Mouse (Mus musculus) heart, embryonic 13.5 days (tissue): ENCODE results near the gene Pgrmc1. TPM values are rescaled to one million over a fixed set of nuclear protein-coding genes. Genes with fewer than 3 reads are reported as not detected.
"Not testable (repeated sequence)": the region's sequence is repeated elsewhere in the genome, so short reads cannot be mapped to it uniquely, and the experiment has no call there.

Experiments used
- ATAC-seq: fragments of 200-750 bp; cut with Nextera tagmentation; 2 replicates; pipeline ENCODE4 v1.8.0; 2017; ENCODE audit warnings: moderate TSS enrichment; ENCODE audit not compliant: insufficient number of reproducible peaks, low FRiP score, low TSS enrichment; ENCODE audit errors: extremely low read depth
- H3K27ac ChIP-seq: fragments of 300-500 bp; sonication (generic); replicated peaks from 2 replicates; pipeline ENCODE4 v1.5.1; 2015; ENCODE audit warnings: moderate library complexity, mild to moderate bottlenecking, inconsistent platforms
- H3K27me3 ChIP-seq: fragments of 300-500 bp; sonication (generic); replicated peaks from 2 replicates; pipeline ENCODE4 v1.6.1; 2015; ENCODE audit warnings: mild to moderate bottlenecking, inconsistent platforms
- H3K36me3 ChIP-seq: fragments of 300-500 bp; sonication (generic); 2 replicates; pipeline ENCODE4 v1.6.1; 2015; ENCODE audit warnings: mild to moderate bottlenecking, inconsistent platforms
- H3K4me1 ChIP-seq: fragments of 300-500 bp; sonication (generic); 2 replicates; pipeline ENCODE4 v1.6.1; 2015; ENCODE audit warnings: inconsistent platforms
- H3K4me2 ChIP-seq: fragments of 300-500 bp; sonication (generic); 2 replicates; pipeline ENCODE4 v1.6.1; 2015; ENCODE audit warnings: inconsistent platforms, mild to moderate bottlenecking, moderate library complexity
- H3K4me3 ChIP-seq: fragments of 300-500 bp; sonication (generic); 2 replicates; pipeline ENCODE4 v1.5.1; 2015; ENCODE audit warnings: moderate library complexity, mild to moderate bottlenecking, inconsistent platforms
- H3K9ac ChIP-seq: fragments of 300-500 bp; sonication (generic); 2 replicates; pipeline ENCODE4 v1.6.1; 2015; ENCODE audit warnings: inconsistent platforms, mild to moderate bottlenecking, moderate library complexity
- H3K9me3 ChIP-seq: fragments of 300-500 bp; sonication (generic); 2 replicates; pipeline ENCODE4 v1.6.1; 2016; ENCODE audit warnings: inconsistent platforms
- WGBS: fragments of 180-500 bp; shearing (Covaris S2); methylation state at CpG from one replicate; pipeline ENCODE4 v1.1.7; 2015; ENCODE audit warnings: mixed read lengths; 5-methylcytosine and 5-hydroxymethylcytosine counted together
- polyA plus RNA-seq: library from polyadenylated mRNA; unstranded; fragments of >200 nt; fragmentation: Nextera tagmentation; extraction: Ambion mirVana; gene quantifications from 2 replicates; pipeline ENCODE4 v1.2.1, GENCODE M21; 2015

The Pgrmc1 gene
- polyA plus RNA-seq, 1 experiment from 2014 or later: 123 TPM

DNA sequence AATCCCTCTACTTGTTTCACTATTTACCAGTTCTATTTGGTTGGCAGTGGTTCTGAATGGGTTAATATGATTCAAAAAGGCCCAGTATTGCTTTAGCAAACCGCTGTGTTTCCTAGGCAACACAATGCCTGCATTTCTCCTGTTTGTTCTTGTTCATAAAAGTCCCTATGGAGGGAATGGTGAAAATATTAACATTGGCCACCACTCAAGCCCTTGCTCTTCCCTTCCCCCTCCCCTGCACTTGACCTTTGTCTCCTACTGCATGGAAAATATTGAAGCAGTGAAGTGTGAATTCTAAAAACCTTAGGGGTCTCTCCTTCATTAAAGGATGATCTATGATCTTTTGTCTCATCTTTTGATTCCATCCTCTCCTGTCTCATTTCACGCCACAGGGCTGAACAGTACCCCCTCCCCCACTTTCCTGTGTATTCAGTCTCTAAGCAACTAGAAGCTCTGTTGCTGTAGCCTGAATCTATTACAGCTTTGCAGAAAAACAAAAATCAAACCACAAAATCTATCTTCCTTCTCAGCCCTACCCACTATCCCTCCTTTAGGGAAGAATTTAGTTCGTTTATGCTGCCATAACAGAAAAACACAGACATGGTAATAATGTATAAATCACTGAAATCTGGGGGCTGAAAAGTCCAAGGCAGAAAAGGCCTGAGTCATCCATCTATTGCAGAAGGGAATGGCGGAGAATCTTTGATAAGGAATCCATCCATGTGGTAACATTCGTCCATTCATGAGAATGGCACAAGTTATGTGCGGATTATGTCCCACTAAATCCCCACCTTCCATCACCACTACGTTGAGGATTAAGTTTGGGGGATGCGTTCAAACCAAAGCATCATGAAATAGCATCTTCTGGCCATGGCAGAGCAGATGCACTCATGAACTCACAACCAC, 10.4 kb upstream of the Pgrmc1 start:
- H3K36me3 ChIP-seq: no peaks in the 10 kb centered on the region
- no peaks in the 10 kb centered on the region for H3K9me3 ChIP-seq
- H3K4me3 ChIP-seq: no peak overlapping the region
- no peak overlapping the region for H3K9ac ChIP-seq
- no peak overlapping the region for H3K27ac ChIP-seq
- no peak for ATAC-seq
- WGBS: 62% methylated on average over 8 of the region's 8 CpGs
- H3K4me2 ChIP-seq: no peak overlapping the region
- H3K4me1 ChIP-seq: no peaks in the 10 kb centered on the region
- H3K27me3 ChIP-seq: no peaks in the 10 kb centered on the region

DNA sequence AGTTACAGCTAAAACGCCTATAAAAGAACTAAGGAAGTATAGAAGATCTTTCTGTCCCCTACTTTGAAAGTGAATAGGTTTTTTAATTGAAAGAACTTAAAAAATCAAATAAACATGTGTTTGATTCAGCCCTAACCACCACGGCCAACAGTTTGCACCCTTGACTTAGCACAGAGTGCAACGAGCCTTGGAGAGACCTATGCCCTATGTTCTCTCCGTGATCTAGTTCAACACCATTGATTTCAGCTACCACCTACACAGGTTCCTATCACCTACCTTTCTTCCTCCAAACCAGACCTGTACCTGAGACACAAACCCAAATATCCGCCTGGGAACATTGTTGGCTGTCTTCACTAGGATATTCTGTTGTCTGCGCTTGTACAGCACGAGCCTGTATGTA, 7.7 kb upstream of the Pgrmc1 start:
- H3K27ac ChIP-seq: no peak overlapping the region
- ATAC-seq: no peak

DNA sequence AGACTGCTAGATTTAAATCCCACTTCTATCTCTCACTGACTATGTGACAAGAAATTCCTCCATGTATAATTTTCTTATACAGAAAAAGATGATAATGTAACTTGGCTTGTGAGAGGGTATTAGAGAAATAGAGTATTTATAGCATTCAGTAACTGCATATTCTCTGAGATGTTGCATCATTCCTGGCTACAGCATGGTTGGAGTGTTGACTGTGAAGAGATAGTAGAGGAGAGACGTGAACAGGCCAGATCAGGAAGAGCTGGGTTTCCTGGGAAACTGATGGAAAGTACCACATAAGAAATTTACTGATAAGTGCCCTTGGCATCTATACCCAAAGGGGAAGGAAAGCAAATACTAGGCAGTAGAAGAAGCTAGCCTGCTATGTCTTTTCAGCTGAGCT, 6.9 kb upstream of the Pgrmc1 start:
- 17% methylated on average over 1 of the region's 1 CpGs for WGBS
- Histone ChIP-seq H3K4me1 (no peaks in the 10 kb centered on the region), H3K4me3 (no peak overlapping the region), H3K9ac (no peak overlapping the region), H3K9me3 (no peaks in the 10 kb centered on the region), H3K36me3 (no peaks in the 10 kb centered on the region), H3K27me3 (no peaks in the 10 kb centered on the region), H3K4me2 (no peak overlapping the region), H3K27ac (no peak overlapping the region)
- ATAC-seq: no peak

More for the DNA sequence above, 7.7 kb upstream of the Pgrmc1 start:
- Histone ChIP-seq H3K4me2 (no peak overlapping the region), H3K27me3 (no peaks in the 10 kb centered on the region), H3K4me1 (no peaks in the 10 kb centered on the region), H3K36me3 (no peaks in the 10 kb centered on the region), H3K9me3 (no peaks in the 10 kb centered on the region), H3K4me3 (no peak overlapping the region), H3K9ac (no peak overlapping the region)
- WGBS: 77% methylated on average over 7 of the region's 7 CpGs

DNA sequence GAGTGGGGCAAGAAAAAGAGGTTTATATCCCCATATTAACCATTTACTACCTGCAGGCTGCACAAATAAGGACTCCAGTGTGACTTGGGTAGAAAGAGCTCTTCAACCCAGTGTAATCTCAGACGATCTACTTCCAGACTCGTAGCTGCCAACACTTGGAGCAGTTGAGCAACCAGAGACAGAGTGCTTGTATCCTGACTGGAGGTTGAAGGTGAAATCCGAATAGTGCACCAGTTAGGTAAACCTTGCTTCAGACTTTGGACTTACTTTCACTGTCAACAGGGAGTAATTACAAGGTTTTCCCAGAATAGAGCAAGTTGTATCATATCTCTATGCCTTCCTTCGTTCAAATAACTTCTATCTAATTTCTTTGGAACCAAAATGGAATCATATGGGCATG, 6.5 kb upstream of the Pgrmc1 start:
- WGBS: 50% methylated on average over 4 of the region's 4 CpGs
- no peaks in the 10 kb centered on the region for H3K27me3 ChIP-seq
- no peaks in the 10 kb centered on the region for H3K4me1 ChIP-seq
- H3K4me3 ChIP-seq: no peak overlapping the region
- ATAC-seq: no peak
- H3K9me3 ChIP-seq: no peaks in the 10 kb centered on the region
- H3K9ac ChIP-seq: no peak overlapping the region
- no peak overlapping the region for H3K27ac ChIP-seq
- H3K36me3 ChIP-seq: no peaks in the 10 kb centered on the region
- H3K4me2 ChIP-seq: no peak overlapping the region

DNA sequence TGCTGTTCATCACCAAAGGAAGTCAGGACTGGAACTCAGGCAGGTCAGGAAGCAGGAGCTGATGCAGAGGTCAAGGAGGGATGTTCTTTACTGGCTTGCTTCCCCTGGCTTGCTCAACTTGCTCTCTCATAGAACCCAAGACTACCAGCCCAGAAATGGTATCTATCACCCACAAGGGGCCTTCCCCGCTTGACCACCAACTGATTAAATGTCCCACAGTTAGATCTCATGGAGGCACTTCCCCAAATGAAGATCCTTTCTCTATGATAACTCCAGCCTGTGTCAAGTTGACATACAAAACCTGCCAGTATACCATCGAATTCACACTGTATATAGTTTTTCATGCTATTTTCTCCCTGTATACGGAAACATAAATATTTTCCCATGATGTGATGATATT, 2.8 kb upstream of the Pgrmc1 start:
- H3K9ac ChIP-seq: no peak overlapping the region
- H3K27me3 ChIP-seq: no peaks in the 10 kb centered on the region
- no peaks in the 10 kb centered on the region; the same call in 1 of the 2 replicates for H3K36me3 ChIP-seq
- no peak for ATAC-seq
- H3K4me2 ChIP-seq: no peak overlapping the region
- WGBS: 69% methylated on average over 3 of the region's 3 CpGs
- peaks cover 11% of the 10 kb centered on the region; the same call in 1 of the 2 replicates for H3K4me1 ChIP-seq
- no peak overlapping the region for H3K27ac ChIP-seq
- H3K9me3 ChIP-seq: no peaks in the 10 kb centered on the region
- no peak overlapping the region for H3K4me3 ChIP-seq

DNA sequence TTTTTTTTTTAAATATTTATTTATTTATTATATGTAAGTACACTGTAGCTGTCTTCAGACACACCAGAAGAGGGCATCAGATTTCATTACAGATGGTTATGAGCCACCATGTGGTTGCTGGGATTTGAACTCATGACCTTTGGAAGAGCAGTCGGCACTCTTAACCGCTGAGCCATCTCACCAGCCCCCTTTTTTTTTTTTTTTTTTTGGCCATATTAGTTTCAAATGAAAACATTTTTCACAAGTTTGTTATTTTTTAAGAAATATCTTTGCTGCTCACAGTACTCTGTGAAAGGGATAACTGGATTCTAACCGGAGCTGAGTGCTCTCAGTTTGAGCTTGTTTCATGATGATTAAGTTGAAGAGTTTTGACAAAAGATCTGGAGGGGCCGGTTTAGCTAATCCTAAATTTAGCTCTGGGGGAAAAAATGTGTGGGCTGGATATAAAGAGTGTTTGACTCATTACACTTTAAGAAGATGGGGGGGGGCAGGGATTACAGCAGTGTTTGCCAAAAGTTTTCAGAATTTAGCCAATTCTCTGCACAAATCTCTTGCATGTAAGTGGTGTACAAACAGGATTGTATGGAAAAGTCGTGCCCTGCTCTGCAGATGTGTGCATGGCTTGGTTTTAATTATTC, 1.4 kb upstream of the Pgrmc1 start:
- not testable (repeated sequence) for H3K4me2 ChIP-seq, H3K27me3 ChIP-seq, H3K36me3 ChIP-seq, ATAC-seq, H3K9ac ChIP-seq, H3K27ac ChIP-seq, H3K9me3 ChIP-seq, H3K4me3 ChIP-seq
- peaks cover 11% of the 10 kb centered on the region; the same call in 1 of the 2 replicates for H3K4me1 ChIP-seq
- WGBS: 63% methylated on average over 5 of the region's 5 CpGs

DNA sequence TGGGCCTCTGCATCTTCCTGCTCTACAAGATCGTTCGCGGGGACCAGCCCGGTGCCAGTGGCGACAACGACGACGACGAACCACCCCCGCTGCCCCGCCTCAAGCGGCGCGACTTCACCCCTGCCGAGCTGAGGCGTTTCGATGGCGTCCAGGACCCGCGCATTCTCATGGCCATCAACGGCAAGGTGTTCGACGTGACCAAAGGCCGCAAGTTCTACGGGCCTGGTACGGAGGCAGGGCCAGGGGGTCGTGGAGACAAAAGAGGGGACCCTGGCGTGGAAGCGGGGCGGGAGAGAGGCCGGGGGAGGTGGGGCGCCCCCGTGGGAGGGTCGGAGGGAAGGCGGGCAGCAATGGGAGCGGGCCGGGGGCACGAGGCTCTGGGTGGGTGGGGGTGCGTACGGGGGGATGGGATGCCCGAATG, 394 bp downstream of the Pgrmc1 start:
- peak overlapping the region; percentile 82 for H3K27ac ChIP-seq
- peak overlapping the region; percentile 92 for H3K9ac ChIP-seq
- peak overlapping the region; percentile 68 for H3K4me2 ChIP-seq
- peak overlapping the region; percentile 74 for H3K4me3 ChIP-seq
- no peak for ATAC-seq
- WGBS: 19% methylated on average over 39 of the region's 41 CpGs
- no peaks in the 10 kb centered on the region for H3K27me3 ChIP-seq
- no peaks in the 10 kb centered on the region for H3K9me3 ChIP-seq
- H3K36me3 ChIP-seq: peaks cover 12% of the 10 kb centered on the region
- H3K4me1 ChIP-seq: peaks cover 11% of the 10 kb centered on the region; the same call in 1 of the 2 replicates

DNA sequence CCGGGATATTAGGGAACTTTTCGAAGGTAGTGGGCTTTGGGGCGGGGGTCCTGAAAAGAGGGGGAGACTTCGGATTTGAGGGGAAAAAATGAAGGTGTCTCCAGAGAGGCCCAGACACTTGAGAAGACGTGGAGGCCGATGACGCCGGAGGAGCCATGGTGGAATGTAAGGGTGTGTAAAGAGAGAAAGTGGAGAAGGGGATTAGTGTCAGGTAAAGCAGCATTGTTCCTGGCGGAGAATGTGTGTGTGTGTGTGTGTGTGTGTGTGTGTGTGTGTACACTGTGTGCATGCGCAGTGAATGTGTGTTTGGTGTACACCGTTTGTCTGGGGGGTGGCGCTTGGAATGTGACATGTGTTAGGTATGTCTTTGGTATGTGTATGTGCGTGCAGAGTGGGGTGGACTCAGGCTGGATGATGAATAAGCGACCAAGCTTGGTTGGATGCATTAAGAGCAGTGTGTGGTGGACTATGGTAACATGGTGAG, 897 bp downstream of the Pgrmc1 start:
- Histone ChIP-seq H3K4me2 (peak overlapping the region; percentile 68), H3K9me3 (no peaks in the 10 kb centered on the region), H3K9ac (peak overlapping the region; percentile 92), H3K27me3 (no peaks in the 10 kb centered on the region), H3K36me3 (peaks cover 17% of the 10 kb centered on the region), H3K27ac (peak overlapping the region; percentile 82), H3K4me3 (peak overlapping the region; percentile 74), H3K4me1 (peaks cover 11% of the 10 kb centered on the region; the same call in 1 of the 2 replicates)
- 18% methylated on average over 14 of the region's 14 CpGs for WGBS
- no peak for ATAC-seq

DNA sequence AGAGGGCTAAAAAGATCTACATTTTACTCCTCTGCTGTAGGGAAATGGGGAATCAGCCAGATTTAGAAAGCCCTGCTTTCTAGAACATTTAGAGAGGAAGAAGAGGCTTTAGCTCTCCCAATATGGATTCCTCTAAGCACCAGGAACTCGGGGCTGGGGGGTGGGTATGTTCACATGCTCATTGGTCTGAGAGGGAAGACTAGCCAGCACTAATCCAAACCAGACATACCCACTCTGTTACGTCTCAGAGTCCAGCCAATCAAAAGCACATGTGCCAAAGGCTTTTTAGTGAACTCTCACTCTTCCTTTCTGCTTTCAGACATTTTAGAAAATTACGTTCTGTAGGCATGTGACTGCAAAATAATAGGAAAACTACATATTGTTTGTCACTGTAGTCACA, 1.6 kb downstream of the Pgrmc1 start:
- peaks cover 25% of the 10 kb centered on the region for H3K36me3 ChIP-seq
- no peaks in the 10 kb centered on the region for H3K9me3 ChIP-seq
- H3K4me2 ChIP-seq: peak overlapping the region; percentile 68
- H3K9ac ChIP-seq: peak overlapping the region; percentile 92
- 55% methylated on average over 3 of the region's 3 CpGs for WGBS
- H3K27me3 ChIP-seq: no peaks in the 10 kb centered on the region
- ATAC-seq: no peak
- peaks cover 11% of the 10 kb centered on the region; the same call in 1 of the 2 replicates for H3K4me1 ChIP-seq
- peak overlapping the region; percentile 82 for H3K27ac ChIP-seq
- peak overlapping the region; percentile 74 for H3K4me3 ChIP-seq

DNA sequence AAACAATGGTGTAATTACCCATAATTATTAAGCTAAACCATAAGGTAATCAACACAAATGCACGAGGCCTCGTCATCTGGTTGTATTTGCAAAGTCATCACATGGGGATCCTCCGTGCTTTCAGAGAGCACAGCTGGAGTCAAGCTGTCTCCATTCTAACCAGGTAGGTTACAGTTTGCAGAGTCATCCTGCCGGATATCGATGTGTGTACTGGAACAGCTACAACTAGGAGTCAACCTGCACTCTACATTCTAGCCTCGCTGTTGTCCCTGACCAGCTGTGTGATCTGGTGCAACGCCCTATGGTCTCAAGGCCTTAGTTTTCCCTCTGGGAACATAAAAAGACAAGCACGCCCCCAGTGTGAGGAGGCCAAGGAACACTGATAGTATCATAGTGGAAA, 2.1 kb downstream of the Pgrmc1 start:
- H3K36me3 ChIP-seq: peaks cover 28% of the 10 kb centered on the region
- no peak overlapping the region for H3K9ac ChIP-seq
- H3K4me3 ChIP-seq: no peak overlapping the region
- H3K27ac ChIP-seq: no peak overlapping the region; the same call in 1 of the 2 replicates
- WGBS: 82% methylated on average over 8 of the region's 8 CpGs
- H3K4me2 ChIP-seq: peak overlapping the region; percentile 68
- no peaks in the 10 kb centered on the region for H3K27me3 ChIP-seq
- ATAC-seq: no peak
- H3K4me1 ChIP-seq: peaks cover 11% of the 10 kb centered on the region; the same call in 1 of the 2 replicates
- H3K9me3 ChIP-seq: no peaks in the 10 kb centered on the region

DNA sequence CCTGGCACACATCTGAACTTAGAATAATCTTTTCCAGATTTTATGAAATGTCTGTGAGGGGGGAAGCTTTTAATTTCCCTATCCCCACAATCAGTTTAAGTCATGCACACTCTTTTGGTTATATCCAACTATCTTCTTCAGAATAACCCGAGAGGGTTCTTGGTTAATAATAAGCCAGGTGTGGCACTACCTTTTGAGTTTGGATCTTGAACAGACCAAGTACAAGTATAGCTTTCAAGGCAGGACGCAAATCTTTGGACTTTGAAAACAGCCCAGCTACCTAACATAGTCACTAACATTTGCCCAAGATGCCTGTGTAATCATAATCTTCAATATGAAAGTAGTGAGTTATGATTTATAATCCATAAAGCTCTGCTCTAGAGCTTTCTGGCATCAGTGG, 4.9 kb downstream of the Pgrmc1 start:
- Histone ChIP-seq H3K9me3 (no peaks in the 10 kb centered on the region), H3K4me3 (no peak overlapping the region), H3K4me1 (peaks cover 5% of the 10 kb centered on the region; the same call in 1 of the 2 replicates), H3K27me3 (no peaks in the 10 kb centered on the region), H3K27ac (no peak overlapping the region), H3K36me3 (peaks cover 45% of the 10 kb centered on the region), H3K4me2 (no peak overlapping the region), H3K9ac (no peak overlapping the region)
- 88% methylated on average over 2 of the region's 2 CpGs for WGBS
- no peak for ATAC-seq
